Mouse (Mus musculus): ENCODE data around the gene Qrich1. TPM values are rescaled to one million over a fixed set of nuclear protein-coding genes. Genes with fewer than 3 reads are reported as not detected.

Gene Qrich1
- polyA plus RNA-seq, 1 experiment from 2014 or later: 58.1 TPM

DNA sequence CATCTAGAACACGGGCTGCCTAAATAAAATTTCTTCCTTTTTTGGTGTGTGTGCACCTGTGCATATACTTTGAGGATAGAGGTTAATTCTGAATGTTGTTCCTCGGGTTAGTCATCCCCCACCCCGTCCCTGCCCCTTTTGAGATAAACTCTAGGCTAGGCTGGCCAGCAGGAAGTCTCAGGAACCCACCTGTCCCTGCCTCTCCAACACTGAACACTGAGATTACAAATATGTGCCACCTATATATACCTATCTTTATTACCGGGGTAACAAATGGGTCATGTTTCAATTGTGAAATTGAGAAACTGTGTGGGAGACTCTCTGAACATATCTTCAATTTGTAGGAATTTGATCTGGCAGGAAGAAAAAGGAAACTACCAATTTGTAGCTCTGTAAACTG, 92.3 kb downstream of the Qrich1 start:
- ATAC-seq: no peak
- Histone ChIP-seq H3K4me1 (ENCODE audit: insufficient read depth, low read depth, low read length) (no peaks in the 10 kb centered on the region), H3K9me3 (ENCODE audit: low read length) (no peaks in the 10 kb centered on the region), H3K4me2 (replicated peaks; ENCODE audit: low read depth, low read length) (no peak overlapping the region), H3K27ac (ENCODE audit: low read length) (no peak overlapping the region), H3K9ac (replicated peaks; ENCODE audit: low read depth) (no peak overlapping the region), H3K36me3 (ENCODE audit: insufficient read depth, low read length) (peaks cover 42% of the 10 kb centered on the region; the same call in 1 of the 2 replicates), H3K27me3 (replicated peaks; ENCODE audit: insufficient read depth, low read length) (no peaks in the 10 kb centered on the region), H3K4me3 (ENCODE audit: low read depth, low read length) (no peak overlapping the region)
- 88% methylated on average over 4 of the region's 4 CpGs for WGBS
- no peak for DNase-seq (ENCODE audit: low spot score)
- TF ChIP-seq EP300 (IDR thresholded peaks at IDR 0.05) (no peak), CTCF (IDR thresholded peaks at IDR 0.05) (no peak)

MicroRNAs encoded within 50 kb of the gene (microRNA counts, 519-probe panel; counts per million panel counts)
- microRNA mmu-miR-191 (5,175 counts per million, percentile 63 among the panel's probes with 10 or more counts), microRNA mmu-miR-425 (4,461 counts per million, percentile 48 among the panel's probes with 10 or more counts)

Small RNAs within 50 kb of the gene (microRNA-seq; reads per million reads assigned to microRNA genes)
- gene Gm24083 (not detected), gene Mir191 (not detected), gene Mir425 (1,353 reads per million, percentile 77 among the genes with 10 or more reads in this experiment)

Other genes starting within 250 kb of the Qrich1 start
- gene Nicn1, start 226.4 kb upstream of the Qrich1 start, polyA plus RNA-seq (2015; fragmentation: Nextera tagmentation; extraction: Ambion mirVana): 15.8 and 18.3 TPM in 2 replicates
- gene Amt, start 220.0 kb upstream of the Qrich1 start, polyA plus RNA-seq (2015; fragmentation: Nextera tagmentation; extraction: Ambion mirVana): 9.2 and 9.8 TPM in 2 replicates
- 582 and 634 TPM in 2 replicates for gene Rhoa, start 210.7 kb upstream of the Qrich1 start, polyA plus RNA-seq (2015; fragmentation: Nextera tagmentation; extraction: Ambion mirVana)
- 92.9 and 93.1 TPM in 2 replicates for gene Tcta, start 210.6 kb upstream of the Qrich1 start, polyA plus RNA-seq (2015; fragmentation: Nextera tagmentation; extraction: Ambion mirVana)
- gene Gpx1, start 177.9 kb upstream of the Qrich1 start, polyA plus RNA-seq (2015; fragmentation: Nextera tagmentation; extraction: Ambion mirVana): 1,509 and 1,541 TPM in 2 replicates
- gene Usp4, start 169.0 kb upstream of the Qrich1 start, polyA plus RNA-seq (2015; fragmentation: Nextera tagmentation; extraction: Ambion mirVana): 61.4 and 66.4 TPM in 2 replicates
- 0.35 and 0.49 TPM in 2 replicates for gene 1700102P08Rik, start 124.0 kb upstream of the Qrich1 start, polyA plus RNA-seq (2015; fragmentation: Nextera tagmentation; extraction: Ambion mirVana)
- gene Ccdc36, start 88.3 kb upstream of the Qrich1 start, polyA plus RNA-seq (2015; fragmentation: Nextera tagmentation; extraction: Ambion mirVana): 0.31 and 0.56 TPM in 2 replicates
- gene BC048562, start 80.3 kb upstream of the Qrich1 start, polyA plus RNA-seq (2015; fragmentation: Nextera tagmentation; extraction: Ambion mirVana): not detected in 2 replicates
- 42.1 and 44.3 TPM in 2 replicates for gene Ccdc71, start 56.3 kb upstream of the Qrich1 start, polyA plus RNA-seq (2015; fragmentation: Nextera tagmentation; extraction: Ambion mirVana)
- gene Klhdc8b, start 55.2 kb upstream of the Qrich1 start, polyA plus RNA-seq (2015; fragmentation: Nextera tagmentation; extraction: Ambion mirVana): 60.5 and 77.6 TPM in 2 replicates
- gene Lamb2, start 37.1 kb upstream of the Qrich1 start, polyA plus RNA-seq (2015; fragmentation: Nextera tagmentation; extraction: Ambion mirVana): 54.8 and 55.2 TPM in 2 replicates
- gene Usp19, start 26.2 kb upstream of the Qrich1 start, polyA plus RNA-seq (2015; fragmentation: Nextera tagmentation; extraction: Ambion mirVana): 37.1 and 39.4 TPM in 2 replicates
- 62.0 and 65.7 TPM in 2 replicates for gene Qars, start 9.1 kb upstream of the Qrich1 start, polyA plus RNA-seq (2015; fragmentation: Nextera tagmentation; extraction: Ambion mirVana)
- gene Impdh2, start 43.5 kb downstream of the Qrich1 start, polyA plus RNA-seq (2015; fragmentation: Nextera tagmentation; extraction: Ambion mirVana): 55.6 and 56.2 TPM in 2 replicates
- 65.7 and 66.3 TPM in 2 replicates for gene Ndufaf3, start 50.6 kb downstream of the Qrich1 start, polyA plus RNA-seq (2015; fragmentation: Nextera tagmentation; extraction: Ambion mirVana)
- 74.0 and 78.4 TPM in 2 replicates for gene Dalrd3, start 53.1 kb downstream of the Qrich1 start, polyA plus RNA-seq (2015; fragmentation: Nextera tagmentation; extraction: Ambion mirVana)
- gene Wdr6, start 61.9 kb downstream of the Qrich1 start, polyA plus RNA-seq (2015; fragmentation: Nextera tagmentation; extraction: Ambion mirVana): 36.6 and 39.5 TPM in 2 replicates
- 3.2 and 4.1 TPM in 2 replicates for gene P4htm, start 80.9 kb downstream of the Qrich1 start, polyA plus RNA-seq (2015; fragmentation: Nextera tagmentation; extraction: Ambion mirVana)
- gene Arih2, start 132.6 kb downstream of the Qrich1 start, polyA plus RNA-seq (2015; fragmentation: Nextera tagmentation; extraction: Ambion mirVana): 31.1 and 33.2 TPM in 2 replicates
- 58.7 and 60.2 TPM in 2 replicates for gene Slc25a20, start 145.3 kb downstream of the Qrich1 start, polyA plus RNA-seq (2015; fragmentation: Nextera tagmentation; extraction: Ambion mirVana)
- 16.4 and 17.8 TPM in 2 replicates for gene Prkar2a, start 172.5 kb downstream of the Qrich1 start, polyA plus RNA-seq (2015; fragmentation: Nextera tagmentation; extraction: Ambion mirVana)